Mouse (Mus musculus): ENCODE measurements around the gene Neurl3. TPM values are rescaled to one million over a fixed set of nuclear protein-coding genes. Genes with fewer than 3 reads are reported as not detected.
A peak's percentile ranks its signal among the peaks of the same experiment; 100 is the strongest.

The Neurl3 gene
- total and polyA plus RNA-seq, 2 experiments from 2014 or later = 0.16 to 1.8 TPM

GRCm38 (mm10) chr1:36252791-36253190 lies 21.7 kb downstream of the Neurl3 start:
- H3K9me3 ChIP-seq (ENCODE audit: low read length) = no peaks in the 10 kb centered on the region
- no peaks in the 10 kb centered on the region for H3K36me3 ChIP-seq (ENCODE audit: insufficient read depth, low read length)
- H3K9ac ChIP-seq (replicated peaks; ENCODE audit: low read length) = no peak overlapping the region
- H3K27me3 ChIP-seq (ENCODE audit: insufficient read depth, low read length) = no peaks in the 10 kb centered on the region
- TF ChIP-seq CTCF (IDR thresholded peaks at IDR 0.05; ENCODE audit: low read depth) = peak; percentile 91
- H3K4me2 ChIP-seq (ENCODE audit: low read depth, low read length) = no peak overlapping the region
- no peak overlapping the region for H3K4me3 ChIP-seq (ENCODE audit: low read length)
- H3K4me1 ChIP-seq (ENCODE audit: insufficient read depth, low read length) = 0 out of 2 replicates have a peak, but pooled peaks cover 6% of the 10 kb centered on the region
- H3K27ac ChIP-seq = no peak overlapping the region
- WGBS = 7% methylated on average over 6 of the region's 6 CpGs
- ATAC-seq (peak; percentile 65), DNase-seq (ENCODE audit: low spot score) (peak; percentile 87)

DNA sequence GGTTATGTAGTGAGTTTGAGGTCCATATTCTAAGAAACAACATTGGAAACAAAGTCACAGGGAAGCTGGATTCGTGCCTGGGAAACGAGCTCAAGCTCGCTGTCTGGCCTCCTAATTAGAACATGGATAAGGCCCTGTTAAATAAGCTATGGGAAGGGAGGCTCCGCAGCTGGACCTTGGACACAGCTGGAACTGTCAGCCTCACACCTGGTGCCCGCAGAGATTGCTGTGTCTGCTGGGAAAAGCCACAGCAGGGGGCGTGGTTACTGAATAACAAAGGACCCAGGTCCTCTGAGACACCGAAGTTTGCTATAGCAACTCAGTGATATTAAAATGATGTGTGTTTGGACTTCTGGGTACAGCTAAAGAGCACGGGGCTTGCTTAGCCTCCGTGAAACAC lies 23.1 kb downstream of the Neurl3 start:
- no peak for TF ChIP-seq CTCF (IDR thresholded peaks at IDR 0.05; ENCODE audit: low read depth)
- Histone ChIP-seq H3K9ac (replicated peaks; ENCODE audit: low read length) (no peak overlapping the region), H3K4me1 (ENCODE audit: insufficient read depth, low read length) (0 out of 2 replicates have a peak, but pooled peaks cover 6% of the 10 kb centered on the region), H3K9me3 (ENCODE audit: low read length) (no peaks in the 10 kb centered on the region), H3K36me3 (ENCODE audit: insufficient read depth, low read length) (no peaks in the 10 kb centered on the region), H3K4me2 (ENCODE audit: low read depth, low read length) (no peak overlapping the region), H3K27me3 (ENCODE audit: insufficient read depth, low read length) (no peaks in the 10 kb centered on the region), H3K27ac (no peak overlapping the region), H3K4me3 (ENCODE audit: low read length) (no peak overlapping the region)
- DNase-seq (ENCODE audit: low spot score) (no peak), ATAC-seq (no peak)
- WGBS = 6% methylated on average over 9 of the region's 9 CpGs

- peaks cover 4% of the 10 kb centered on the region for H3K4me1 ChIP-seq (ENCODE audit: insufficient read depth, low read length)
- 46% methylated on average over 6 of the region's 6 CpGs for WGBS
- no peak overlapping the region for H3K4me2 ChIP-seq (ENCODE audit: low read depth, low read length)
- no peaks in the 10 kb centered on the region for H3K36me3 ChIP-seq (ENCODE audit: insufficient read depth, low read length)
- DNase-seq (ENCODE audit: low spot score) = no peak
- H3K4me3 ChIP-seq (ENCODE audit: low read length) = no peak overlapping the region
- no peak for ATAC-seq
- H3K27ac ChIP-seq = no peak overlapping the region
- H3K9ac ChIP-seq (replicated peaks; ENCODE audit: low read length) = no peak overlapping the region
- no peaks in the 10 kb centered on the region for H3K9me3 ChIP-seq (ENCODE audit: low read length)
- no peaks in the 10 kb centered on the region for H3K27me3 ChIP-seq (ENCODE audit: insufficient read depth, low read length)
- TF ChIP-seq CTCF (IDR thresholded peaks at IDR 0.05; ENCODE audit: low read depth) = no peak
Measured at GRCm38 (mm10) chr1:36246688-36247087, 27.8 kb downstream of the Neurl3 start.

DNA sequence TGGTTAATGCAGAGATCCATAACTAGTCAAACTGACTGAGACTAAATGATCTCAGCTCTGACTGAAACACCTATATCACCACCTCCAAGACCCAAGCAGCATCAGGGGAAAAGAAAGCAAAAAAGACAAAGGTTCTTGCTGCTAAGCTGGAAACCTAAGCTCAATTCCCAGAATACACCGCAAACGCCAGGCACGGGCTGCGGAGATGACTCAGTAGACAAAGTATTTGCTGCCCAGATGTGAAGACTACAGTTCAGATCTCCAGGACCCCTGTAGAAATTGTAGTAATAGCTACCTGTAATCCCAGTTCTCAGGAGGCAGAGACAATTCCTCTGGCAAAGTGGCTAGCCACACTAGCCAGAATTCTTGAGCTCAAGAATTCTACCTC lies 29.7 kb downstream of the Neurl3 start:
- H3K9ac ChIP-seq (replicated peaks; ENCODE audit: low read length) = no peak overlapping the region
- H3K27ac ChIP-seq = no peak overlapping the region
- H3K9me3 ChIP-seq (ENCODE audit: low read length) = no peaks in the 10 kb centered on the region
- ATAC-seq (no peak), DNase-seq (ENCODE audit: low spot score) (no peak)
- no peak overlapping the region for H3K4me3 ChIP-seq (ENCODE audit: low read length)
- H3K27me3 ChIP-seq (ENCODE audit: insufficient read depth, low read length) = no peaks in the 10 kb centered on the region
- no peaks in the 10 kb centered on the region for H3K36me3 ChIP-seq (ENCODE audit: insufficient read depth, low read length)
- TF ChIP-seq CTCF (IDR thresholded peaks at IDR 0.05; ENCODE audit: low read depth) = no peak
- H3K4me1 ChIP-seq (ENCODE audit: insufficient read depth, low read length) = peaks cover 4% of the 10 kb centered on the region
- 92% methylated on average over 4 of the region's 4 CpGs for WGBS
- H3K4me2 ChIP-seq (ENCODE audit: low read depth, low read length) = peak overlapping the region; percentile 89; the same call in 1 of the 2 replicates

- no peak for TF ChIP-seq CTCF (IDR thresholded peaks at IDR 0.05; ENCODE audit: low read depth)
- no peaks in the 10 kb centered on the region for H3K36me3 ChIP-seq (ENCODE audit: insufficient read depth, low read length)
- DNase-seq (ENCODE audit: low spot score) (peak; percentile 97), ATAC-seq (peak; percentile 98)
- H3K9me3 ChIP-seq (ENCODE audit: low read length) = no peaks in the 10 kb centered on the region
- peak within 1 kb of the TSS; percentile 88 for H3K27ac ChIP-seq
- WGBS = 4% methylated on average over 46 of the region's 49 CpGs
- H3K4me3 ChIP-seq (ENCODE audit: low read length) = peak within 1 kb of the TSS; percentile 91
- peak within 1 kb of the TSS; percentile 77 for H3K9ac ChIP-seq (replicated peaks; ENCODE audit: low read length)
- no peaks in the 10 kb centered on the region for H3K27me3 ChIP-seq (ENCODE audit: insufficient read depth, low read length)
- peak within 1 kb of the TSS; percentile 89 for H3K4me2 ChIP-seq (ENCODE audit: low read depth, low read length)
- peaks cover 4% of the 10 kb centered on the region for H3K4me1 ChIP-seq (ENCODE audit: insufficient read depth, low read length)
Measured at GRCm38 (mm10) chr1:36244058-36244827, 30.2 kb downstream of the Neurl3 start, which contains the start of gene Uggt1. Gene Uggt1 (minus strand): TSS chr1:36244720.

DNA sequence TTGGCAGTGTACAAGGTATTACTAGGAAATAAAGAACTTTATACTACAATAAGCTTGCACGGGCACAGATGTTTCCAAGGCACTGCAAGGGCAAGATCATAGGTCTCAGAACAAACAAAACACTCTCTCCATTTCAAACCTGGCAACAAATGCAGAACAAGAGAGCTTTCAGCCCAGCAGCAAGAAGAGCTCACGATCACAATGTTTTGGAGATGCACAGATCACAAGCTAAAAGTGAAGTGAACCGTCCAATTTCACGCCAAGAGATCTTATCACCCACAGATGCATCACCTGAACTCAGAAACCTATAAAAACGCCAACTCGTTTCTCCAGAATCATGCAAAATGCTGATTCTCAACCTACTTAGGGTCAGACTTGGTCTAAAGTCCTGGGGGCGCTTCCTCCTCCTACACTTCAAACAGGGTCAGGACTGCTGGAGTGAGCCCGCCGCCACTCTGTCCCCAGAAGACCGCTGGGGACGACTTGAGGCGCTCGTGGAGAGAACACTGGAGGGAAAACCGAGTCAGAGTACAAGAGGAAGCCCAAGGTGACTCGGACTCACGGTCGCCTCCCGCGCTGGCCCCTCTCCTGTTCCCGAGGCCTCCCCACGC lies 30.9 kb downstream of the Neurl3 start:
- no peaks in the 10 kb centered on the region for H3K9me3 ChIP-seq (ENCODE audit: low read length)
- peak overlapping the region; percentile 88 for H3K27ac ChIP-seq
- H3K36me3 ChIP-seq (ENCODE audit: insufficient read depth, low read length) = no peaks in the 10 kb centered on the region
- no peaks in the 10 kb centered on the region for H3K27me3 ChIP-seq (ENCODE audit: insufficient read depth, low read length)
- WGBS = 2% methylated on average over 20 of the region's 21 CpGs
- TF ChIP-seq CTCF (IDR thresholded peaks at IDR 0.05; ENCODE audit: low read depth) = no peak
- DNase-seq (ENCODE audit: low spot score) (no peak), ATAC-seq (no peak)
- H3K4me2 ChIP-seq (ENCODE audit: low read depth, low read length) = peak overlapping the region; percentile 89
- H3K4me3 ChIP-seq (ENCODE audit: low read length) = peak overlapping the region; percentile 91
- H3K4me1 ChIP-seq (ENCODE audit: insufficient read depth, low read length) = peaks cover 4% of the 10 kb centered on the region
- H3K9ac ChIP-seq (replicated peaks; ENCODE audit: low read length) = peak overlapping the region; percentile 77

Data from hindbrain, postnatal 0 days (tissue).